Mouse (Mus musculus): ENCODE data around the gene Col15a1.

Col15a1 gene

GRCm38 (mm10) chr4:47311467-47311866 is 103.5 kb downstream of the Col15a1 start:
- no peak for DNase-seq

- no peak for DNase-seq
Measured at GRCm38 (mm10) chr4:47311929-47312328, 104.0 kb downstream of the Col15a1 start.

GRCm38 (mm10) chr4:47312676-47313075 is 104.7 kb downstream of the Col15a1 start:
- DNase-seq, result no peak

GRCm38 (mm10) chr4:47313710-47314410 is 105.9 kb downstream of the Col15a1 start:
- DNase-seq, result no peak

GRCm38 (mm10) chr4:47315458-47315857 is 107.5 kb downstream of the Col15a1 start:
- DNase-seq, result peak in 1 of 2 experiments; percentile 40

- DNase-seq, result no peak
Measured at GRCm38 (mm10) chr4:47316432-47316831, 108.5 kb downstream of the Col15a1 start.

- DNase-seq, result no peak
Measured at GRCm38 (mm10) chr4:47319561-47320321, 111.8 kb downstream of the Col15a1 start.

GRCm38 (mm10) chr4:47322315-47322714 is 114.4 kb downstream of the Col15a1 start:
- DNase-seq, result no peak

- DNase-seq, result no peak
Measured at GRCm38 (mm10) chr4:47324206-47324605, 116.2 kb downstream of the Col15a1 start.

- DNase-seq, result no peak
Measured at GRCm38 (mm10) chr4:47327782-47328181, 119.8 kb downstream of the Col15a1 start.

- DNase-seq, result no peak
Measured at GRCm38 (mm10) chr4:47329285-47329684, 121.3 kb downstream of the Col15a1 start.

GRCm38 (mm10) chr4:47330378-47331052 is 122.6 kb downstream of the Col15a1 start:
- DNase-seq, result no peak

GRCm38 (mm10) chr4:47332812-47333343 is 124.9 kb downstream of the Col15a1 start:
- no peak for DNase-seq

- no peak for DNase-seq
Measured at GRCm38 (mm10) chr4:47333541-47333940, 125.6 kb downstream of the Col15a1 start.

- DNase-seq, result no peak
Measured at GRCm38 (mm10) chr4:47336941-47337600, 129.1 kb downstream of the Col15a1 start.

- DNase-seq, result no peak
Measured at GRCm38 (mm10) chr4:47342632-47343031, 134.7 kb downstream of the Col15a1 start.

- DNase-seq, result no peak
Measured at GRCm38 (mm10) chr4:47347022-47347421, 139.1 kb downstream of the Col15a1 start.

GRCm38 (mm10) chr4:47349759-47350158 is 141.8 kb downstream of the Col15a1 start:
- no peak for DNase-seq

GRCm38 (mm10) chr4:47351386-47352049 is 143.6 kb downstream of the Col15a1 start:
- peak; percentile 53 to 54 for DNase-seq

- no peak for DNase-seq
Measured at GRCm38 (mm10) chr4:47352061-47352661, 144.2 kb downstream of the Col15a1 start.

GRCm38 (mm10) chr4:47352803-47353388 is 144.9 kb downstream of the Col15a1 start, which contains the start of gene Tgfbr1:
Tgfbr1 (plus strand) TSS chr4:47353222.
- peak; percentile 98 to 99 for DNase-seq
